Mouse (Mus musculus) olfactory bulb, adult 2 months (tissue): Measurements from ENCODE around the gene Prokr1.

Source experiments
- CTCF ChIP-seq: fragments of 200-500 bp; IDR thresholded peaks from 2 replicates; pipeline ENCODE4 v1.5.1; 2012; ENCODE audit warnings: low read depth, mild to moderate bottlenecking, low read length, moderate library complexity; ENCODE audit not compliant: insufficient read depth
- POLR2A ChIP-seq: fragments of 200-500 bp; IDR thresholded peaks from 2 replicates; pipeline ENCODE4 v1.6.1; 2012; ENCODE audit warnings: mild to moderate bottlenecking, low read depth, low read length, moderate library complexity; ENCODE audit not compliant: insufficient read depth

DNA sequence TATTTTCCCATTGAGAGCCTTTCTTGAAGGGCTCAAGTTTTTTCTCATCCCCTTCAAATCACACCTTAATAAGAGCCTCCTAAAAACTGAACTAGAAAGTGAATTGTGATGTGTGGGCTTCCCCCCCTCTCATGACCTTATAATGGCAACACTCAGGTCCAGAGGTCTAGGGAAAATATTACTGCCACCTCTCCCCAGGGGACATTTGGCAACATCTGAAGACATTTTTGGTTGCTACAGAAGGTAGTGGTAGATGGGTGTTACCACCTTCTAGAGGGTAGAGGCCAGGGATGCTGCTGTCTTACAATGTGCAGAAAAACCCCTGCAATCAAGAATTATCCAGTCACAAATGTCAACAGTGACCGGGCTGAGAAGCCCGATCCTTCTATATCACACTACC lies 60.2 kb downstream of the Prokr1 start:
- TF ChIP-seq CTCF (no peak), POLR2A (no peak)
